In the genomic region with DNA sequence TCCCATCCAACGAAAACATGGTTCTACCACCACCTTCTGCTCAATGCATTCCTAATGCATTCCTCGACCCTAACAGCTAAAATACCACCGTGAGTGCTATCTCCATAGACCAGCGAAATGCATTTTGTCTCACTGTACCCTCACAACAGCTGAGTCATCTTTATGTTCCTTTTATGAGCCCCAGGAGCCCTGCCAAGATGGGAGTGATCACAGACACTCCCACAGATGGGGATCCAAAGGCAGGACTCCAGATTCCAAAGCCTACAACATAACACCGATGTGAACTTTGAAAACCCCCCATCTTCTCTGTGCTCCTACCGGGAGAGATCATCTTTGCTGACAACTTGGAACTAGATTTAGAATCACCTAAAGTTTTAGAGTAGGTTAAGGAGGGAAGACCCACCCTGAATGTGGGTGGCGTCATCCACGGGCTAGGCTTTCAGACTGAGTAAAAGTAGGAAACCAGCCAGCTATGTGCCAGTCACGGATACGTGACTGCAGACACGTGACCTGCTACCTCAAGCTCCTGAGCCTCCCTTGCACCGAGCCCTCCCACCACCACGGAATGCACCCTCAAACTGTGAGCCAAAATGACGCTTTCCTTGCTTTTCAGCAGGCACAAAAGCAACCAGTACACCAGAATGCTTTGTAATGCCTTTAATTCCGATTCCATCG, we compare ENCODE assay signal across 11 mouse cellular contexts. TPM values are rescaled to one million over a fixed set of nuclear protein-coding genes. Genes with fewer than 3 reads are reported as not detected.
DNase-seq lines count a peak whose midpoint lies in the region; ATAC-seq and TF ChIP-seq lines count a peak whose summit lies in the region.
"Had no signal": no experiment of that assay in that cellular context is flagged by ENCODE, and none has a peak within 500 bp of the region (broad histone marks: within the 10 kb centered on the region; RNA-seq: fewer than 3 reads in every experiment).

No protein-coding gene starts in this region.

- WGBS in heart, embryonic 16.5 days: 67% methylated on average over 16 of the region's 16 CpGs
- WGBS in liver, adult 2 months: 39% methylated on average over 16 of the region's 16 CpGs
- WGBS in hindbrain, embryonic 12.5 days: 91% methylated on average over 16 of the region's 16 CpGs

- H3K27ac ChIP-seq in heart, embryonic 16.5 days (ENCODE audit: low read length): 0 out of 2 replicates have a peak overlapping the region, but pooled peaks have one; percentile 9
- H3K27ac ChIP-seq in liver, adult 2 months (replicated peaks; ENCODE audit: insufficient read depth, low read depth, low read length): peak overlapping the region; percentile 2
- no peak overlapping the region for H3K27ac ChIP-seq in hindbrain, embryonic 12.5 days
- H3K27ac ChIP-seq: heart, adult 2 months; macrophage had no signal

- H3K4me1 ChIP-seq in heart, embryonic 16.5 days (ENCODE audit: control insufficient read depth, insufficient read depth, low read length): peaks cover 19% of the 10 kb centered on the region
- H3K4me1 ChIP-seq in liver, adult 2 months (ENCODE audit: control insufficient read depth, insufficient read depth, low read length): peaks cover 32% of the 10 kb centered on the region
- H3K4me1 ChIP-seq in hindbrain, embryonic 12.5 days: peaks cover 29% of the 10 kb centered on the region

- H3K9ac ChIP-seq in heart, embryonic 16.5 days (ENCODE audit: low read length): no peak overlapping the region
- peak overlapping the region; percentile 22; the same call in 1 of the 2 replicates for H3K9ac ChIP-seq in liver, adult 2 months (ENCODE audit: low read depth, low read length)
- no peak overlapping the region for H3K9ac ChIP-seq in hindbrain, embryonic 12.5 days

- H3K9me3 ChIP-seq in heart, embryonic 16.5 days (replicated peaks; ENCODE audit: control insufficient read depth, low read length): peaks cover 5% of the 10 kb centered on the region; the same call in 1 of the 2 replicates
- no peaks in the 10 kb centered on the region for H3K9me3 ChIP-seq in hindbrain, embryonic 12.5 days (replicated peaks)

- H3K4me3 ChIP-seq in heart, embryonic 16.5 days (ENCODE audit: low read length): no peak overlapping the region
- peak overlapping the region; percentile 20 for H3K4me3 ChIP-seq in liver, adult 2 months (ENCODE audit: insufficient read depth, low read depth, low read length)
- no peak overlapping the region for H3K4me3 ChIP-seq in hindbrain, embryonic 12.5 days
- H3K4me3 ChIP-seq: heart, adult 2 months had no signal

- no peak for TF ChIP-seq POLR2A in liver, adult 2 months (IDR thresholded peaks at IDR 0.05; ENCODE audit: extremely low read depth, insufficient read depth, low read length)

- DNase-seq in heart, postnatal 25 days (ENCODE audit: low spot score): no peak
- DNase-seq in 3134 (ENCODE audit: extremely low read depth, insufficient read length, low spot score) (peak; percentile 62), R1 (ENCODE audit: low read depth, low spot score) (peak; percentile 94)
- DNase-seq in liver, adult 2 months (ENCODE audit: extremely low read depth, low read depth, low spot score): peak; percentile 83
- no peak for DNase-seq in T-cell, adult 2 months (ENCODE audit: low spot score)
- no peak for DNase-seq in lung, adult 18-20 months
- DNase-seq: adrenal gland, postnatal 10 days had no signal

- TF ChIP-seq CTCF in liver, adult 2 months (IDR thresholded peaks at IDR 0.05; ENCODE audit: low read depth, low read length): no peak

- H3K79me2 ChIP-seq in liver, adult 2 months (ENCODE audit: control insufficient read depth, insufficient read depth, low read length): peaks cover 37% of the 10 kb centered on the region

- no peak for ATAC-seq in heart, embryonic 16.5 days (replicated peaks; ENCODE audit: extremely low read depth, insufficient read depth, low FRiP score)
- ATAC-seq in hindbrain, embryonic 12.5 days (ENCODE audit: low FRiP score): no peak

- no peak overlapping the region for H3K4me2 ChIP-seq in heart, embryonic 16.5 days (ENCODE audit: low read depth, low read length)
- no peak overlapping the region for H3K4me2 ChIP-seq in hindbrain, embryonic 12.5 days (replicated peaks)

- 0 out of 2 replicates have a peak, but pooled peaks cover 2% of the 10 kb centered on the region for H3K36me3 ChIP-seq in heart, embryonic 16.5 days (ENCODE audit: control insufficient read depth, insufficient read depth)
- H3K36me3 ChIP-seq in liver, adult 2 months (ENCODE audit: control insufficient read depth, insufficient read depth, low read length): no peaks in the 10 kb centered on the region
- H3K36me3 ChIP-seq in hindbrain, embryonic 12.5 days: no peaks in the 10 kb centered on the region

- intact Hi-C loops in heart, postnatal 25 days (cut with DNase I): no loop called here

- no peaks in the 10 kb centered on the region for H3K27me3 ChIP-seq in heart, embryonic 16.5 days (ENCODE audit: control insufficient read depth, insufficient read depth, low read length)
- no peaks in the 10 kb centered on the region for H3K27me3 ChIP-seq in liver, adult 2 months (ENCODE audit: control insufficient read depth, insufficient read depth, low read length)
- H3K27me3 ChIP-seq in hindbrain, embryonic 12.5 days: no peaks in the 10 kb centered on the region

RNA-seq across cellular contexts. Expression of gene Dnah8, which starts 14.7 kb away (rescaled TPM):
- 1.9 and 2.9 TPM in 2 replicates for polyA plus RNA-seq in heart, embryonic 16.5 days (2015; fragmentation: Nextera tagmentation; extraction: Ambion mirVana)
- total RNA-seq in heart, postnatal 25 days (2021): 1 to 10 TPM in 1 of 2 experiments, under 1 TPM in 1; 0.50 to 1.2 TPM
- total RNA-seq in liver, adult 2 months (2014; rRNA removed): 0.13 and 0.18 TPM in 2 replicates
- 0.15 and 0.20 TPM in 2 replicates for polyA plus RNA-seq in liver, adult 2 months (2012; rRNA removed)
- 0.64 and 0.97 TPM in 2 replicates for polyA plus RNA-seq in hindbrain, embryonic 12.5 days (2016; fragmentation: Nextera tagmentation; extraction: Ambion mirVana)

RNA-seq across cellular contexts. Expression of gene Glo1, which starts 17.2 kb away (rescaled TPM):
- polyA plus RNA-seq in heart, embryonic 16.5 days (2015; fragmentation: Nextera tagmentation; extraction: Ambion mirVana): 189 and 198 TPM in 2 replicates
- 100 to 1,000 TPM; 141 to 164 TPM for total RNA-seq in heart, postnatal 25 days (2021)
- 384 and 388 TPM in 2 replicates for total RNA-seq in liver, adult 2 months (2014; rRNA removed)
- polyA plus RNA-seq in liver, adult 2 months (2012; rRNA removed): 229 and 239 TPM in 2 replicates
- polyA plus RNA-seq in hindbrain, embryonic 12.5 days (2016; fragmentation: Nextera tagmentation; extraction: Ambion mirVana): 186 and 189 TPM in 2 replicates

RNA-seq across cellular contexts. Expression of gene Btbd9, which starts 33.2 kb away (rescaled TPM):
- 38.9 and 41.2 TPM in 2 replicates for polyA plus RNA-seq in heart, embryonic 16.5 days (2015; fragmentation: Nextera tagmentation; extraction: Ambion mirVana)
- 10 to 100 TPM; 17.9 to 20.5 TPM for total RNA-seq in heart, postnatal 25 days (2021)
- total RNA-seq in liver, adult 2 months (2014; rRNA removed): 12.8 and 14.7 TPM in 2 replicates
- 12.7 and 15.8 TPM in 2 replicates for polyA plus RNA-seq in liver, adult 2 months (2012; rRNA removed)
- 100 and 106 TPM in 2 replicates for polyA plus RNA-seq in hindbrain, embryonic 12.5 days (2016; fragmentation: Nextera tagmentation; extraction: Ambion mirVana)

Comparison
In these comparisons a context has a peak if more than half of its experiments do, and no peak if none do; other contexts are left out.
1. DNase-seq: peak in 3134 (single experiment), R1 (single experiment) and liver, adult 2 months (single experiment); none in heart, postnatal 25 days (single experiment), T-cell, adult 2 months (single experiment) and lung, adult 18-20 months (0 of 2).